Mouse (Mus musculus) ES-Bruce4 (cell line): ENCODE results near the gene Nap1l5. TPM values are rescaled to one million over a fixed set of nuclear protein-coding genes. Genes with fewer than 3 reads are reported as not detected.

Experiments used
- H3K27ac ChIP-seq: 2 replicates; pipeline ENCODE4 v1.5.1; 2012; ENCODE audit warnings: low read length, inconsistent platforms; ENCODE audit not compliant: insufficient read depth
- H3K27me3 ChIP-seq: 2 replicates; pipeline ENCODE4 v1.6.1; 2012; ENCODE audit warnings: mild to moderate bottlenecking, low read length, inconsistent platforms; ENCODE audit not compliant: control insufficient read depth, poor library complexity, insufficient read depth, severe bottlenecking
- H3K36me3 ChIP-seq: 2 replicates; pipeline ENCODE4 v1.6.1; 2012; ENCODE audit warnings: inconsistent platforms, mild to moderate bottlenecking, low read length, moderate library complexity; ENCODE audit not compliant: control insufficient read depth, poor library complexity, insufficient read depth, severe bottlenecking
- H3K4me1 ChIP-seq: one replicate; pipeline ENCODE4 v1.8.1; 2011; ENCODE audit warnings: low read length; ENCODE audit not compliant: control insufficient read depth, insufficient read depth
- H3K4me3 ChIP-seq: 2 replicates; pipeline ENCODE4 v1.5.1; 2011; ENCODE audit warnings: low read depth, mild to moderate bottlenecking, low read length
- H3K9ac ChIP-seq: 2 replicates; pipeline ENCODE4 v1.6.1; 2012; ENCODE audit warnings: low read depth, mild to moderate bottlenecking, inconsistent platforms; ENCODE audit not compliant: poor library complexity, severe bottlenecking
- H3K9me3 ChIP-seq: replicated peaks from 2 replicates; pipeline ENCODE4 v1.6.1; 2012; ENCODE audit warnings: mild to moderate bottlenecking, low read length, inconsistent platforms; ENCODE audit not compliant: control insufficient read depth, poor library complexity, insufficient read depth, severe bottlenecking
- CTCF ChIP-seq: IDR thresholded peaks from one replicate; pipeline ENCODE4 v1.8.1; 2011; ENCODE audit warnings: low read depth, low read length
- EP300 ChIP-seq: IDR thresholded peaks from 2 replicates; pipeline ENCODE4 v1.6.1; 2011; ENCODE audit warnings: low read depth, low read length; ENCODE audit not compliant: insufficient read depth
- POLR2A ChIP-seq: IDR thresholded peaks from one replicate; pipeline ENCODE4 v1.8.1; 2011; ENCODE audit warnings: low read length; ENCODE audit not compliant: insufficient read depth
- polyA plus RNA-seq: library from polyadenylated mRNA; stranded (reverse); fragments of >200 nt; gene quantifications from 2 replicates; pipeline ENCODE4 v1.2.4, GENCODE M21; 2011; ENCODE audit warnings: low read depth; ENCODE audit not compliant: missing spikeins, insufficient read depth, insufficient read length

Nap1l5 gene
- polyA plus RNA-seq, 1 experiment, result not detected

- Histone ChIP-seq H3K36me3 (no peaks in the 10 kb centered on the region), H3K4me1 (no peaks in the 10 kb centered on the region), H3K27me3 (no peaks in the 10 kb centered on the region), H3K27ac (no peak overlapping the region), H3K9me3 (no peaks in the 10 kb centered on the region), H3K4me3 (no peak overlapping the region), H3K9ac (no peak overlapping the region)
- TF ChIP-seq CTCF (no peak), EP300 (no peak), POLR2A (no peak)
Measured at GRCm38 (mm10) chr6:58942276-58942675, 35.4 kb upstream of the Nap1l5 start.

GRCm38 (mm10) chr6:58937726-58938125 lies 30.9 kb upstream of the Nap1l5 start:
- Histone ChIP-seq H3K9me3 (no peaks in the 10 kb centered on the region), H3K36me3 (no peaks in the 10 kb centered on the region), H3K27me3 (no peaks in the 10 kb centered on the region), H3K27ac (no peak overlapping the region), H3K4me1 (no peaks in the 10 kb centered on the region), H3K4me3 (no peak overlapping the region), H3K9ac (no peak overlapping the region)
- TF ChIP-seq POLR2A (no peak), EP300 (no peak), CTCF (no peak)

GRCm38 (mm10) chr6:58934144-58934543 lies 27.3 kb upstream of the Nap1l5 start:
- H3K36me3 ChIP-seq, result no peaks in the 10 kb centered on the region
- H3K27ac ChIP-seq, result no peak overlapping the region

GRCm38 (mm10) chr6:58933189-58933913 lies 26.5 kb upstream of the Nap1l5 start:
- H3K4me3 ChIP-seq, result no peak overlapping the region
- H3K36me3 ChIP-seq, result no peaks in the 10 kb centered on the region
- no peak overlapping the region for H3K9ac ChIP-seq
- no peak overlapping the region for H3K27ac ChIP-seq
- TF ChIP-seq POLR2A (no peak), CTCF (no peak), EP300 (no peak)
- H3K9me3 ChIP-seq, result no peaks in the 10 kb centered on the region
- H3K4me1 ChIP-seq, result no peaks in the 10 kb centered on the region
- no peaks in the 10 kb centered on the region for H3K27me3 ChIP-seq

More at GRCm38 (mm10) chr6:58934144-58934543, 27.3 kb upstream of the Nap1l5 start:
- no peaks in the 10 kb centered on the region for H3K9me3 ChIP-seq
- H3K4me1 ChIP-seq, result no peaks in the 10 kb centered on the region
- H3K27me3 ChIP-seq, result no peaks in the 10 kb centered on the region
- H3K9ac ChIP-seq, result no peak overlapping the region
- no peak overlapping the region for H3K4me3 ChIP-seq
- TF ChIP-seq CTCF, result no peak
- no peak for TF ChIP-seq EP300
- no peak for TF ChIP-seq POLR2A

GRCm38 (mm10) chr6:58932515-58933188 lies 25.8 kb upstream of the Nap1l5 start:
- H3K9ac ChIP-seq, result no peak overlapping the region
- no peaks in the 10 kb centered on the region for H3K9me3 ChIP-seq
- no peak for TF ChIP-seq POLR2A
- no peak for TF ChIP-seq CTCF
- TF ChIP-seq EP300, result no peak
- H3K4me3 ChIP-seq, result no peak overlapping the region
- no peaks in the 10 kb centered on the region for H3K36me3 ChIP-seq
- H3K4me1 ChIP-seq, result no peaks in the 10 kb centered on the region
- no peak overlapping the region for H3K27ac ChIP-seq
- no peaks in the 10 kb centered on the region for H3K27me3 ChIP-seq

GRCm38 (mm10) chr6:58931149-58931548 lies 24.3 kb upstream of the Nap1l5 start:
- Histone ChIP-seq H3K27ac (no peak overlapping the region), H3K4me1 (no peaks in the 10 kb centered on the region), H3K9ac (no peak overlapping the region), H3K4me3 (no peak overlapping the region), H3K9me3 (no peaks in the 10 kb centered on the region), H3K36me3 (no peaks in the 10 kb centered on the region), H3K27me3 (no peaks in the 10 kb centered on the region)
- TF ChIP-seq EP300 (no peak), POLR2A (no peak), CTCF (no peak)
